Mouse (Mus musculus) Muller cell, postnatal 12 days (primary cell): ENCODE results near the gene Nrbf2.

Source experiments
- DNase-seq: peaks from one replicate; pipeline ENCODE4 v3.0.0-alpha.2; 2015; ENCODE audit errors: inconsistent ontology term

Gene Nrbf2

DNA sequence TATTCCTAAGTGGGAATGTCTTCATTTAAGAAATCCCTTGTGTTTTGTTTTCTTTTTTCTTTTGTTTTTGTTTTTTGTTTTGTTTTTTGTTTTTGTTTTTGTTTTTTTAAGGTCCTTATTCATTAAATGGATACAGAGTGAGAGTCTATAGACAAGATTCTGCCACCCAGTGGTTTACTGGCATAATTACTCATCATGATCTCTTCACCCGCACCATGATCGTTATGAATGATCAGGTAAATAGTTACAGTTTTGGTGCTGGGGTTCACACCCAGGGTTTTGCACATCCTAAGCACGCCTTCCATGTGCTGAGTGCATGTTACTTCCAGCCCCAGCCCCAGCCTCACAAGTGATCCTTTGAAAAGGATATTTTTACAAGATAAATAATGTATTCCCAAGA, 68.2 kb downstream of the Nrbf2 start:
- no peak for DNase-seq
